Mouse (Mus musculus) cerebellum, postnatal 10 days (tissue): ENCODE measurements around the gene Rpl5.

ENCODE experiments used
- DNase-seq, 2 experiments: peaks; one replicate each; pipeline ENCODE4 v3.0.0; 2021; ENCODE audit warnings: mixed read lengths in 2 of 2

The Rpl5 gene

GRCm38 (mm10) chr5:107900206-107901013, at the start of gene Rpl5:
Rpl5 (plus strand) TSS chr5:107900502.
- peak; percentile 98 for DNase-seq

DNA sequence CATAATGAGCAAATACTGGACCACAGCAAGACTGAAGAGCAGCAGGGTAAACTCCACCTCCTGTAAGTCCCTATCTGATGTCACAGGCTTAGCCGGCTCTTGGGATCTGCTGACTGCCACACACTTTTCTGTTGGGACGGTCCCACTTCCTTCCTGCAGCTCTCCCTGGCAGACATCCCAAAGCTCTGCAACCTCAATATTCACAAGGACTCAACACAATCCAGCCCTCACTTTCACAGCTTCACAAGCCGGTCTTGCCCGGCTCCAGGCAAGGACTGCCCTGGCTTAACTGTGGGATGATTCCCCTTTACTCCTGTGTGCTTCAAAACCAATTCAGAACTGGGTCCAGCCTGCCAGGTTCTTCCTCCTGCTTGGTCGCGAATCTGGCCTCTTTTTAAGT, 46.5 kb upstream of the Rpl5 start:
- peak; percentile 23 to 29 for DNase-seq

DNA sequence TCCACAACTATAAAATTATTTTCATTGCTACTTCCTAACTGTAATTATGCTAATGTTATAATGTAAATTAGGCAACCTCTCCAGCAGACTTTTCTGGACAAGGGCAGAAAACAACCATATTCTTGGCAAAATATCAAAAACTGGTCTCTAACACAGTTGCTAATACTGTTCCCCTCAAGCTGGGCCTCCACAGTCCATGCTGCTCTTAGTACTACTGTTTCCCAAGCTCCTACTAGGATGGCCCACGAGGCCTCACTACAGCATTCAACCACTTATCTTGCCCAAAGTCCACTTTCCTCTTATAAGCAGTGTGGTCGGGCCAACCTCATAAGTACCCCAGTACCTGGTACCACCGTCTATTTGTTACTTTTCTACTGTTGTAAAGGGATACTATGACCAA, 45.7 kb upstream of the Rpl5 start:
- no peak for DNase-seq

DNA sequence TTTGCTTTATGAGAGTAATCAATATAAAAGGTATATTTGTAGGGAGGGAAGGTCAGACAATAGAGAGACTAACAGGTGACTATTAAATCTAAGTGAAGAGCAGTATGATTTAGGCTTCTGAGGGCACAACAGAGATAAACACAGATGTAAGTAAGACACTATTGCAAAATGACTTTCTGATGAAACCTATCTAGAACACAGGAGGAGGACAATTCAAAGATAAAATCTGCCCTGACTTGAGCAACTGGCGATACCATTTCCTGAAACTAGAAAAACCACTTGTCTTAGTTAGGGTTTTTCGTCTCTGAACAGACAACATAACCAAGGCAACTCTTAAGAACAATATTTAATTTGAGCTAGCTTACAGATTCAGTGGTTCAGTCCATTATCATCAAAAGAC, 44.8 kb upstream of the Rpl5 start:
- no peak for DNase-seq

DNA sequence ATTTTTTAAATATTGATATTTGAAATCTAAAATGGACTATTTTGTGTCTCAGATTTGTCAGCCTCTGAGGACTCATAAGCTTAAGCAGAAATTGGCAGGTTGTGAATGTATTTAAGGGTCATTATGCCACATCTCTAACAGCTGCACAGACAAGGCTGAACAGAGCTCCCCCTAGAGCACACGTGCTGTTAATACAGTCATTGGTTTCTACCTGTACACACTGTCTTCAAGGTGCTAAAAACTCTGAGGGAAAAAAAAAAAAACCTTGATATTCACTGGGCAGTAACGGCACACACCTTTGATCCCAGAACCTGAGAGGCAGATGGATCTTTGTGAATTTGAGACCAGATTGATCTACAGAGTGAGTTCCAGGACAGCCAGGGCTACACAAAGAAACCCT, 41.3 kb upstream of the Rpl5 start:
- no peak for DNase-seq

- no peak for DNase-seq
These were observed 36.3 kb upstream of the Rpl5 start for GRCm38 (mm10) chr5:107863971-107864370.

GRCm38 (mm10) chr5:107866127-107867126, 33.9 kb upstream of the Rpl5 start:
- no peak for DNase-seq

GRCm38 (mm10) chr5:107867970-107868904, 32.1 kb upstream of the Rpl5 start:
- DNase-seq, result peak; percentile 71 to 74

DNA sequence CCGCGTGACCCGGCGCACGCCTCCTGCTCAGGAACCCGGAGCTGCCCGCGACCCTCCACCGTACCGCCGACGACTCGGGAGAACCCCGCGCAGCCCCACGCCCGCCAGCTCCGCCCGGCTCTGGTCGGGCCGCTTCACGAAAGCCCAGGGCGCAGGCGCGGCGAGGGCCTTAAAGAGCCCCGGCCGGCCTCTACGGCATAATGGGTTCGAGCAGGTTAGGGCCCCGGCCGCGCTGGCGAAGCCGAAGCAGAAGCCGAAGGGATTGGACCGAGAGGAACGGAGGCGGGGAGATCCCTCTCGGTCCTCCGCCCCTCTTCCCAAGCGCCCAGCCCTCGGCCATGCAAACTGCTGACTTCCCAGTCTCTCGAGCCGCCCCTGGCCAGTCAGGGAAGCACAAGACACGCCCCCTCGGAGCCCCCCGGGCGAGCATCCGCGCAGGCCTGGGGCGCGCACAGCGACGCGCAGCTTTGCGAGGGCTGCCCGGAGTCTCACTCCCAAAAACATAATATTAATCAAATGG, 31.3 kb upstream of the Rpl5 start:
- DNase-seq, result peak; percentile 93 to 96

GRCm38 (mm10) chr5:107869701-107870100, 30.6 kb upstream of the Rpl5 start:
- DNase-seq, result no peak

DNA sequence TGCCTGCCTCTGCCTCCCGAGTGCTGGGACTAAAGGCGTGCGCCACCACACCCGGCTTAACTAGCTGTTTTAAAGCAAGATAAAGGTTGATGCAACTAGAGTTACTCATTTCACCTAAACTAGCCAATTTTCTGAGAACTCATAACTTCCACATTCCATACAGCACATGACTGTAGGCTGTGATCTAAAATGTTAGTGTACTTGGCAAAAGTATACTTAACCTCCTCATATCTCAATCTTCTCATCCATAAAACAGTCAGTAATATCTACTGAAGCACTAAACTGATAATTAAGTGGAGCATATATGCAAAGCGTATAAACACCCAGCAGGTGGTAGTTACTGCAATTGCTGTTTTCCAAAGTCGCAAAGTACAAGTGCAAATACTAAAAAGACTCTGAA, 27.0 kb upstream of the Rpl5 start:
- DNase-seq, result no peak

GRCm38 (mm10) chr5:107873886-107874302, 26.4 kb upstream of the Rpl5 start:
- no peak for DNase-seq

DNA sequence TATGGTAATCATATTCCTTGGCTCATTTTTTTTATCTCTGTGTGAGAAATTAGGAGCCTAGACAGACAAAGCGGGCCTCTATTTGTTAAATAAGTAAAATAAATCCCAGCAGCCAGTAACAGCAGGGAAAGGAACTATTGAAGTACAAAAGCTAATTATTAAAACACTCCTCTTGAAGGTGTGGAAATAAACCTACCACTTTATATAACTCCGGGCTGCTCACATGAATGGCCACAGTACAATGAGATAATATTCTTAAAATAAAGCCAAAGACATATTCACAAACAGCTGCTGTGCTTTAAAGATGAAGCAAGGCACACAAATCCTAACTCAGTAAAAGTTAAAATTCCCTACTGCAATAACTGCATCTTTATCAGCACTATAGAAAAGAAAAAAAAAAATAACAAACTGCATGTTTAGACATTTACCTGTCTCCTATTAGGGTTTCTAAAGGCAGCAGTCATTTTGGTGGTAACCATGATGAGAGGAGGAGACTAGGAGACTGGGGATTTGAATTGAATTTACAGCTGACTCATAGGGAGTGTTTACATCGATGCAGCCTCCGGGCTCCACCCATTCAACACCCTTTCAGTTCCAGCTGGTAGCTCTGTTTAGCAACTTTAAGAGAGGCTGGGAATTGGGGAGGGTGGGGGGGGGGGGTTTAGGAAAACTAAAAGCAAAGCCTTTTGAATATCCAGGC, 25.6 kb upstream of the Rpl5 start, which contains the start of gene Evi5:
Gene Evi5 (minus strand): TSS at position 547 of the 700 bp plus-strand sequence.
- DNase-seq, result no peak

GRCm38 (mm10) chr5:107875261-107875611, 25.1 kb upstream of the Rpl5 start:
- DNase-seq, result no peak

DNA sequence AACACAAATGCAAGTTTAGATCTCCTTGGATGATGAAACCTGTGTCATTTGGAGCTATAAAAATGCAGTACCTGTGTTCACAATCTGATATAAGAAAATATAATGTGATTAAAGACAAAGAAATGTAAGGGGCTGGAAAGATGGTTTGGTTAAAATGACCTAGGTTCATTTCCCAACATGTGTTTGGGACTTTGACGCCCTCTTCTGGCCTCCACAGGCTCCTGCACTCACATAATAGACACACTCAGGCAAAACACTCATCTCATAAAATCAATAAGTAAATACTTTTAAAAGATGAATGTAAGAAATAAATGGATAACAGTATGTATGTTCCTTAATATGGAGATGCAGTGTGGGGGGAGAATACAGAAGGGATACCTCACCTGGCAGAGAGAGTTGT, 23.2 kb upstream of the Rpl5 start:
- no peak for DNase-seq

GRCm38 (mm10) chr5:107880710-107881109, 19.6 kb upstream of the Rpl5 start:
- no peak for DNase-seq

- DNase-seq, result peak in 1 of 2 experiments; percentile 20
These were observed 10.1 kb upstream of the Rpl5 start for GRCm38 (mm10) chr5:107889994-107890888.

- peak; percentile 51 to 61 for DNase-seq
These were observed 8.8 kb upstream of the Rpl5 start for GRCm38 (mm10) chr5:107891515-107891914.

DNA sequence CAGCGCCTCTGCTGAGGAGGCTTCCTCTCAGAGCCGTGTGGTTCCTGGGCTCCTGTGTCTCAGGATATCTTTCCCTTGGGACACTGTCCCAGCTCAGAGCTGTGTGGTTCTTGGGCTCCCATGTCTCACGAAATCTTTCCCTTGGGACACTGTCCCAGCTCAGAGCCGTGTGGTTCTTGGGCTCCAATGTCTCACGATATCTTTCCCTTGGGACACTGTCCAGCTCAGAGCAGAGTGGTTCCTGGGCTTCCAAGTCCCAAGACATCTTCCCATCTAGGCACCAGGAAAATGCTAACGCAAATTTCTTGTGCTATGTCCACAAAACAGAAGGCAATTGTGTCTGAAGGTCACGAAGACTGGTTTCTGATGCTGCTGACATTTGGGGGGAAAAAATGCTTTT, 5.6 kb upstream of the Rpl5 start:
- DNase-seq, result no peak

DNA sequence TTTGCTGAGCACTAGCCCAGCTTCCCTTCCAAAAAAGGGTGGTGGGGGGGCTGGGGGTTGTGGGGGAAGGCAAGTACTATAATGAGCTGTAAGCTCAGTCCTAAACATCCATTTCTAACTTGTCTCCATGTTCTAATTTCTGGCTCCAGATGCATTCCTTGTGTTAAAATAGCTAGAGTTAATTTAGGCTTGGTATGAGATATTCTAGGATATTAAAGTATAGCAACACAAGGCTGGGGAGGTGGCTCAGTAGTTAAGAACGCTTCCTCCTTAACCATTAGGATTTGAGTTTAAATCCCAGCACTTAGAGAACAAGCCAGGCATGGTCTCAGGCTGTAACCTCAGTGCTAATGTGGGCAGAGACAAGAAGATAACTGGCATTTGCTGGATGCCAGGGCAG, 4.0 kb upstream of the Rpl5 start:
- DNase-seq, result no peak
